Mouse (Mus musculus): ENCODE results near the gene Trim52. TPM values are rescaled to one million over a fixed set of nuclear protein-coding genes. Genes with fewer than 3 reads are reported as not detected.

The Trim52 gene
- total and polyA plus RNA-seq, 2 experiments from 2014 or later, result not detected

- no peak for TF ChIP-seq CTCF (IDR thresholded peaks at IDR 0.05; ENCODE audit: low read depth)
- WGBS, result 25% methylated on average over 5 of the region's 5 CpGs
- DNase-seq (ENCODE audit: low spot score), result peak; percentile 84
- Histone ChIP-seq H3K4me2 (ENCODE audit: low read depth, low read length) (no peak overlapping the region), H3K27ac (no peak overlapping the region), H3K9me3 (ENCODE audit: low read length) (no peaks in the 10 kb centered on the region), H3K9ac (replicated peaks; ENCODE audit: low read length) (no peak overlapping the region), H3K36me3 (ENCODE audit: insufficient read depth, low read length) (no peaks in the 10 kb centered on the region), H3K4me3 (ENCODE audit: low read length) (no peak overlapping the region), H3K27me3 (ENCODE audit: insufficient read depth, low read length) (no peaks in the 10 kb centered on the region), H3K4me1 (ENCODE audit: insufficient read depth, low read length) (no peaks in the 10 kb centered on the region)
- ATAC-seq, result peak; percentile 96
Observed at GRCm38 (mm10) chr14:106176879-106177278, 70.9 kb downstream of the Trim52 start.

GRCm38 (mm10) chr14:106178245-106178644 is 72.2 kb downstream of the Trim52 start:
- H3K9ac ChIP-seq (replicated peaks; ENCODE audit: low read length), result no peak overlapping the region
- H3K9me3 ChIP-seq (ENCODE audit: low read length), result no peaks in the 10 kb centered on the region
- no peak overlapping the region for H3K4me3 ChIP-seq (ENCODE audit: low read length)
- H3K27ac ChIP-seq, result no peak overlapping the region
- no peak for ATAC-seq
- H3K4me1 ChIP-seq (ENCODE audit: insufficient read depth, low read length), result no peaks in the 10 kb centered on the region
- H3K4me2 ChIP-seq (ENCODE audit: low read depth, low read length), result no peak overlapping the region
- no peaks in the 10 kb centered on the region for H3K36me3 ChIP-seq (ENCODE audit: insufficient read depth, low read length)
- DNase-seq (ENCODE audit: low spot score), result no peak
- no peak for TF ChIP-seq CTCF (IDR thresholded peaks at IDR 0.05; ENCODE audit: low read depth)
- H3K27me3 ChIP-seq (ENCODE audit: insufficient read depth, low read length), result no peaks in the 10 kb centered on the region
- 86% methylated on average over 4 of the region's 4 CpGs for WGBS

- no peak overlapping the region for H3K9ac ChIP-seq (replicated peaks; ENCODE audit: low read length)
- DNase-seq (ENCODE audit: low spot score), result no peak
- ATAC-seq, result no peak
- 46% methylated on average over 8 of the region's 8 CpGs for WGBS
- H3K4me3 ChIP-seq (ENCODE audit: low read length), result no peak overlapping the region
- TF ChIP-seq CTCF (IDR thresholded peaks at IDR 0.05; ENCODE audit: low read depth), result no peak
- no peak overlapping the region for H3K4me2 ChIP-seq (ENCODE audit: low read depth, low read length)
- no peaks in the 10 kb centered on the region for H3K4me1 ChIP-seq (ENCODE audit: insufficient read depth, low read length)
- no peaks in the 10 kb centered on the region for H3K36me3 ChIP-seq (ENCODE audit: insufficient read depth, low read length)
- H3K27me3 ChIP-seq (ENCODE audit: insufficient read depth, low read length), result no peaks in the 10 kb centered on the region
- H3K27ac ChIP-seq, result no peak overlapping the region
- no peaks in the 10 kb centered on the region for H3K9me3 ChIP-seq (ENCODE audit: low read length)
Observed at GRCm38 (mm10) chr14:106179102-106179727, 73.2 kb downstream of the Trim52 start.

- no peaks in the 10 kb centered on the region for H3K4me1 ChIP-seq (ENCODE audit: insufficient read depth, low read length)
- 72% methylated on average over 2 of the region's 2 CpGs for WGBS
- no peak overlapping the region for H3K9ac ChIP-seq (replicated peaks; ENCODE audit: low read length)
- H3K27ac ChIP-seq, result no peak overlapping the region
- H3K9me3 ChIP-seq (ENCODE audit: low read length), result no peaks in the 10 kb centered on the region
- H3K36me3 ChIP-seq (ENCODE audit: insufficient read depth, low read length), result no peaks in the 10 kb centered on the region
- TF ChIP-seq CTCF (IDR thresholded peaks at IDR 0.05; ENCODE audit: low read depth), result no peak
- no peak overlapping the region for H3K4me3 ChIP-seq (ENCODE audit: low read length)
- no peak for DNase-seq (ENCODE audit: low spot score)
- no peak for ATAC-seq
- no peaks in the 10 kb centered on the region for H3K27me3 ChIP-seq (ENCODE audit: insufficient read depth, low read length)
- H3K4me2 ChIP-seq (ENCODE audit: low read depth, low read length), result no peak overlapping the region
Observed at GRCm38 (mm10) chr14:106179728-106180125, 73.7 kb downstream of the Trim52 start.

GRCm38 (mm10) chr14:106180616-106181015 is 74.6 kb downstream of the Trim52 start:
- no peak overlapping the region for H3K27ac ChIP-seq
- no peak overlapping the region for H3K9ac ChIP-seq (replicated peaks; ENCODE audit: low read length)
- H3K4me1 ChIP-seq (ENCODE audit: insufficient read depth, low read length), result no peaks in the 10 kb centered on the region
- H3K27me3 ChIP-seq (ENCODE audit: insufficient read depth, low read length), result no peaks in the 10 kb centered on the region
- H3K4me2 ChIP-seq (ENCODE audit: low read depth, low read length), result no peak overlapping the region
- ATAC-seq (no peak), DNase-seq (ENCODE audit: low spot score) (no peak)
- H3K9me3 ChIP-seq (ENCODE audit: low read length), result no peaks in the 10 kb centered on the region
- H3K36me3 ChIP-seq (ENCODE audit: insufficient read depth, low read length), result no peaks in the 10 kb centered on the region
- H3K4me3 ChIP-seq (ENCODE audit: low read length), result no peak overlapping the region
- TF ChIP-seq CTCF (IDR thresholded peaks at IDR 0.05; ENCODE audit: low read depth), result no peak

- Histone ChIP-seq H3K4me1 (ENCODE audit: insufficient read depth, low read length) (no peaks in the 10 kb centered on the region), H3K27me3 (ENCODE audit: insufficient read depth, low read length) (no peaks in the 10 kb centered on the region), H3K4me3 (ENCODE audit: low read length) (no peak overlapping the region), H3K27ac (no peak overlapping the region), H3K9ac (replicated peaks; ENCODE audit: low read length) (no peak overlapping the region), H3K9me3 (ENCODE audit: low read length) (no peaks in the 10 kb centered on the region), H3K4me2 (ENCODE audit: low read depth, low read length) (no peak overlapping the region), H3K36me3 (ENCODE audit: insufficient read depth, low read length) (no peaks in the 10 kb centered on the region)
- WGBS, result 83% methylated on average over 3 of the region's 3 CpGs
- no peak for DNase-seq (ENCODE audit: low spot score)
- 0 out of 2 replicates have a peak, but pooled peaks have one; percentile 12 for ATAC-seq
- TF ChIP-seq CTCF (IDR thresholded peaks at IDR 0.05; ENCODE audit: low read depth), result no peak
Observed at GRCm38 (mm10) chr14:106183985-106184384, 78.0 kb downstream of the Trim52 start.

Other genes starting within 250 kb of the Trim52 start
- gene Spry2, start 209.4 kb upstream of the Trim52 start, total RNA-seq (2014; rRNA removed), result 33.5 and 38.4 TPM in 2 replicates
- 61.7 and 71.4 TPM in 2 replicates for gene Spry2, start 209.4 kb upstream of the Trim52 start, polyA plus RNA-seq (2015; fragmentation: Nextera tagmentation; extraction: Ambion mirVana)

Data from hindbrain, postnatal 0 days (tissue).